Mouse (Mus musculus) naive thymus-derived CD4-positive, alpha-beta T cell, adult 2 months (primary cell): ENCODE data around the gene Kel.

ENCODE experiments used
- DNase-seq: peaks from one replicate; pipeline ENCODE4 v3.0.0-alpha.2; 2011; ENCODE audit warnings: low read depth

The Kel gene

DNA sequence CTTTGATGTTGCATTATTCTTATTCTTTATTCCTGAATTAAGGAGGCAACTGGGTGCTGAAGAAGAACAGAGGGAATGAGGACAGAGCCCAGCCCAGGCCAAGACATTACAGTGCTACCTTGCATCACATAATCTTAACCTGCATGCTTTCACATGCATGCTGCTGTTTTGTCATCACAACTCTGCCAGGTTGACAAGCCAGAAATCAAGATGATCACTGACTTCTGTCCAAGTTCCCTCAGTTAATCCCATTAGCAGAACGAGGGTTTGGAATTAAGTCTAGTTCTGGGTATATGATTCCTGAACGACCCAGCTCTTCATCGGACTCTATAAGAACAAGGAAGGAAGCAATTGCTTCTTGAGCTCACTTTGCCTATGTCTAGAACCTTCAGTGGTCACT, 57.9 kb downstream of the Kel start:
- no peak for DNase-seq

DNA sequence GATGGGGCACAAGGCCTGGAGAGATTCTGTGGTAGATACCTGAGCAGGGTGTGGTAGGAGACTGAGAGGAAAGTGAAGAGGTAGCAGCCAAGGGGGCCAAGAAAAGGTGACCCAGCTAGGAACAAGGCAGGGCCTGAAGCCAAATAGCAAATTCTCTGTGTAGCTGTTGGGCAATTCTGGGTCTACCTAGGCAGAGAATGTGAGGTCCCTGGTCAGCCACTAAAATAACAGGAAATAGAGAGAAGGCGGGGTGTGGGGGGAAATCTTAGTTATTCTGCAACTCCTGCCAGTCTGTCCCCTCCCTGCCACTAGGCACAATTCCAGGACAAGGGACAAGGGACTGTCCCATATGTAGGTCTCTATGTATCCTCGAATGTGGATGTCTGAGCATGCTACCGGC, 60.9 kb downstream of the Kel start:
- DNase-seq = no peak

DNA sequence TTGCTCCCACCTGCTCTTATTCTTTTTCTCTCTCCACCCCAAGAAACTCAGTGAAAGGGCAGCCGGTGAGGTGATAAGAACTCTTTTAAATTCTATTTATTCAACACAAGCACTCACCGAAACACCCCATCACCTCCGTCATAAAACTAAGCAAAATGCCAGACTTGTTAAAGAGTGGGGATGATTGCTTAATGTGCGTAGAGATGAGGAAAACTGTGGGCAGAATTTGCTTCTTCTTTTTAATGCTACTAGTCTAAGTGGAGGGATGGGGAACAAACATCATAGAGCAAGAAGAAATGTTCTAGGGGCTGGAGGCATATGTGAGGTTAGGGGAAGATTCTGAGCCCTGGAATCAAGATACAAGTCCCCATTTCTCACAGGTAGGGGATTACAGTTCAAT, 61.4 kb downstream of the Kel start:
- no peak for DNase-seq

DNA sequence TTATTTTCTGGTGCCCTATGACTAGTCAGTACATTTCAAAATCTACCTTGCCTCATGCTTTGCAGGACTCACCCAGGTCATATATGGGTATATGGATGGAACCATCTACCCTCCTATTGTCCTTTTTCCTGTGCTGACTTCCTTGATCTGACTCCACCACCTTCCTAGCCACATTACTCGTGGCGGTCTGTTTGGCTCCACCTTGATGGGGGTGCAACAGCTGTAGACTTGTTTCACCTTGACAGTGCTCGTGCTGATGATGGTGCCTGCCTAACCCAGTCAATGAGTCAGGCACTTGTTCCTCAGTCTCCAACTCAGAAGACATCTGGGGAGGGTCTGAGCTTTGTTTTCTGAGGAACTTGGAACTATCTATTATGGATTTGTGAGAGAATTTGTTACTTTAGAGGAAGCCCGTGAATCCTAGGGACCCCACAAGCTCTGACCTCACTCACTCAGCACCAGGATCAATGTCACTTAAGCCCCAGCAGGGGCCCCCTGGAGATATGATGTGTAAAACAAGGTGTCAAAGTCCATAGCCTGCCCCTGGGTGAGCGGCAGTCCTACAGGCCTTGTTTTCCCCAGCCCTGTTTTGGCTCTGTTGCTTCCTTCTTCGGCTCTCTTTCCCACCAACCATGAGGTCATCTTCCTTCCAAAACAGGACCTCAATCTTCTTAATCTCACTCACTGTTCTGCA, 62.8 kb downstream of the Kel start:
- no peak for DNase-seq

DNA sequence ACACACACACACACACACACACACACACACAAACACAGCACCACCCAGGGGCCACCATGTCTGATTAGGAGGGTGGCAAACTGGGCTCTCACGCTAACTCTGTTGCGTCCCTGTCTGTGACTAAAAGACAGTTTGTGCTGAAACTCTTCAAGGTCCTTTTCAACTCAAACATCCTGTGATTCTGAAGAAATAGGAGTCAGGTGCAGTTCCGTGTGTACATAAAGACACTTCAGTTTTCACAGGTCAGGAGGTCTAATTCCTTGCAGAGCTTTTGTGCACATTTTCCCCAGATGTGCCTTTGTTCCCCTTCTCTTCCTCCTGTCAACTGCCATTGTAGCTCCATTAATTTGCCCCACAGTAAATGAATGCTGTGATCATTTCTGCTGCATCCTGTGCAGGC, 63.7 kb downstream of the Kel start:
- DNase-seq = no peak

DNA sequence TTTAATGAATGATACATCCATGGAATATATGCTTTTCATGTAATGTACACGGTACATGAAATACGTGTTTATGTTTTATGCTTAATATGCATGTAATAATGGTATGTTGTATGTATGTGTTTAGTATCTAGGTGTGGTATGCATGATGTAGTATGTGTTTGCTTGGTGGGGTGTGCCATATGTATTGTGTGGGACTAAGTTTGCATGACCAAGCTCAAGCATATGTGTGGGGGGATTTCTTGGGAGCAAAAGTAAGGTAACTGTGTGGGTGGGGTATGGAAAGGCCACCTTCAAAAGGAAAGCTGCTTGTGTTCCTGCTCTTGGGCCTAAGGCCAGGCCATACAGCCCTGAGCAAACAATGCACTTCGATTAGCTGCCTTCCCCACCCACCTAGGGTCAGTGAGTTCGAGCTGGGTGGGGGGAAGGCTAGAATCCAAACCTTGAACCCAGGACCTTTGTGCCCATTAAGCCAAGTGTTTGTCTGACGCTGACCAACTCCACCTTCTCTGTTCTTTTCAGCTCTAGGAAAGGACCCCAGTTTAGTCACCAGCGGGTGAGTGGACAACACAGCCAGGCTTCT, 66.1 kb downstream of the Kel start:
- no peak for DNase-seq

DNA sequence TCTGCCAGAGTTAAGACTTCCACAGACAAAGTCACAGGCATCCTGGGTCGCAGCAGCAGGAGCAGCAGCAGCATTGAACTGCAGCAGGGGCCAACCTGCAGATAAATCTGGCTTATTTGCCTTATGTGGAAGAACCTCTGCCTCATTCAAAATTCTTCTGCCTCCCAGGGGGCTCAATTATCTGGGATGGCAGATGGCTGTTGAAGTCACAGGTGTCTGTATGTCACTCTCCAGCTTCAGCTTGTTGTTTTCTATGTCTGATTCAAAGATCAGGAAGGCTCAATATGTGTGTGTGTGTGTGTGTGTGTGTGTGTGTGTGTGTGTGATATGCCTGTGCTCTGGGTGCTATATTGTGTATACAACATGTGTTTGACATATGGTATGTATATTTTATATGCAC, 66.7 kb downstream of the Kel start:
- no peak for DNase-seq
